Mouse (Mus musculus) urinary bladder, postnatal 36 days (tissue): Measurements from ENCODE around the gene Spz1.
"Not testable (repeated sequence)": the region's sequence is repeated elsewhere in the genome, so short reads cannot be mapped to it uniquely, and the experiment has no call there.

Source experiments
- DNase-seq, 2 experiments: peaks; one replicate each; pipeline ENCODE4 v3.0.0; 2022; ENCODE audit warnings: low spot score in 2 of 2, mixed read lengths in 1 of 2

Gene Spz1

DNA sequence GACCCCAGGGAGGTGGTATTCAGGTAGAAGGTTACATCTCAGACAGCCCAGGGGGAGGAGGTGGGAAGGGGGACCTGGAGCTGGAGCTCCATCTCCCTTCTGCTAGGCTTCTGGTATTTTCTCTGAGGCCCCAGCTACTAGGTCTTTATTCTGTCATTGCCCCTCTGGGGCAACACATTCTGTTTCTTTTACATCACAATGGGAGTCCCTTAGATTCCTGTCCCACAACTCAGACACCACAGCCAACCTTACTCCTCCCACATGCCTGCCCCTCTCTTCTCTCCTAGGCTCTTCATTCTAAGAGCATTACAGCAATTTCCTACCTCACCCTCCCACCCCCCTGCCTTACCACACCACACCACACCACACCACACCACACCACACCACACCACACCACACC, at the start of gene Spz1:
Gene Spz1, minus strand, starts transcription at position 101 of the 400 bp plus-strand sequence.
- no peak for DNase-seq

DNA sequence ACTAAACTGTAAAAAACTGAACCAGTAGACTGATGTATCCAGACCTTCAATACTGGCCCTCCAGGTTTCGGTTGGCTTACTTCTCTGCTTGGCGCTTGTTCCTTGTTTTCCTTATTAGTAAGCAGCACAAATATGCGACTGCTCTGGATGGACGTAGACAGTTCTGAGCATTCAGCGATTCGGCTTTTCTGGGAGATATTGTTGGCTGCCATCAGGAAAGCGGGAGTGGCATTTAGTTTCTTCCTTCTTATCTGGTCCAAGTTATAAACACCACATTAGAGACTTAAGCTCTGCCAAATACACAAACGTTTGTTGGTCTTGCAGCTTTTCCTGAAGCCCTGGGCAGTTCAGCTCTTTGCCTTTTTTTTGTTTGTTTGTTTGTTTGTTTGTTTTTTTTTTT, 40.5 kb upstream of the Spz1 start:
- no peak for DNase-seq

DNA sequence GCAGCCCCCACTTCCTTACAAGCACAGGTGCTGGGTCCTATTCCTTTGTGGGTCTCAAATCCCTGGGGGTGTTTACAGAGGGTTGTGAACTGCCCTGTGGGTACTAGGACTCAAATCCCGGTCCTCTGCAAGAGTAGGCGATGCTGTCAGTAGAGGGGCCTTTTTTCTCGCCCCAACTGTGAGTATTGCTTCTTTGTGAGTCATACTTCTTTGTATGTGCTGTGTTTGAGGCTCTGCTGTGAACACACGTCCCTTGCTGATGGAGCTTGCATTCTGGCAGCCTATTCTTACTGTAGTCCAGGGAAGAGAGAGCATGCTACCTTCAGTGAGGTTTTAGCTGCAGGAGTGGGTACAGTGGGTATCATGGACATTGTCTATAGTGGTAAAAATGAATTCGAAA, 39.2 kb upstream of the Spz1 start:
- DNase-seq = no peak

DNA sequence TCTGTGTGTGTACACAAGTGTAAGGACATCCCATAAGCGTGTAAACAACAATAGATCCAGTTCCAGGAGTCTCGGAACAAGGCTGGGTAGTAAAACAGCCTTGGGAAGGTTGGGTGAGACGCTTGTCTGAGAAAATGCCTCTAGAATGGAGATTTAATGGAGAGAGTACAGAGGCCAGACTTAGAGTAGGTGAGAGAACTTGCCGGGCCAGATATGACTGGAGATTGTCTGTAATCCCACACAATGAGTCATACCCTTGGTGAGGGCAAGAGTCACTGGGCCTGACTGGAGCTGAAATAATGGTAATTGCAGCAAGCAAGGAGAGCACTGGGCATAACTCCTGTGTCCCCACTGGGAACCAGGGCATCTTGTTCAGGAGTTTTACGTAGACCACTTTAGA, 37.1 kb upstream of the Spz1 start:
- peak; percentile 54 to 55 for DNase-seq

DNA sequence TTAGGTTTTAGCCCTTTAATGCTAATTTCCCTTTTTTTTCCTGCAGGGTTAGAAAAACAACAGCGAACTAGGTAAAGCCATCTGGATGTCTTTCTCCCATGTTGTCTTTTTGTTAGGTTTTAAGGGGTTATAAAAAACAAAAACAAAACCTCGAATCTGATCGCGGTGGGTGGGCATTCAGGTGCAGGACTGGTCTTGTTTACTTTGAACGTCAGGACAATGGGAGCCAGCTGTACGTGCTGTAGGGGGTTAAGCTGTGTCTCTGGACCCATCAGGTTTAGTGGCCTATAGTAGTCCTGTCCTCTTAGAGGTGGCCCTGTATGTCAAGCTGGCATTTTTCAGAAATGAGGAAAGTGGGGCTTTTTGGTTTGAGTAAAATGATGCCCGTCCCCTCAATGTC, 35.9 kb upstream of the Spz1 start:
- DNase-seq = no peak

DNA sequence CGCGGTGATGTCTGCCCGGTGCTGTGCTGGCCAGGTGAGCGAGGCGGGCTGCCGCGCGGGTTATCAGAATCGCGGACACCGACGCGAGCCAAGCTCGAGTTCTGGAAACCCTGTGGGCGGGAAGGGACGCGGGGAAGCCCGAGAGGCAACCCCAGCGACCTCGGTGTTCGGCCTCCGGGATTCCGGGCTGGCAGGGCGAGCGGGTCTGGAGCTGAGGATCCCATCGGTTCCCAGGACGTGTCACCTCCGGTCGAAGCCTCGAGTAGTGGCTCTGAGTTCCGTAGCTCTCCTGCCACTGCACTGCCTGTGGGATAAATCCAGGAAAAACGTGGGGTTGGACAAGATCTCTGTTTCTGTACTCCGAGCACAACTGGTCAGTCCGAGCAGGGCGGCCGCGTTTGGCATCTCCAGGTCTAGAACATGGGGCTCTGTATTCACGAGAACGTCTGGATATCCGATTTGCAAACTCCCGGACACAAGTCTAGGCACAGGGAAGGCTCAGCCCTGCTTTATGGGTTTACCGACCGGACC, 35.3 kb upstream of the Spz1 start:
- DNase-seq = no peak

DNA sequence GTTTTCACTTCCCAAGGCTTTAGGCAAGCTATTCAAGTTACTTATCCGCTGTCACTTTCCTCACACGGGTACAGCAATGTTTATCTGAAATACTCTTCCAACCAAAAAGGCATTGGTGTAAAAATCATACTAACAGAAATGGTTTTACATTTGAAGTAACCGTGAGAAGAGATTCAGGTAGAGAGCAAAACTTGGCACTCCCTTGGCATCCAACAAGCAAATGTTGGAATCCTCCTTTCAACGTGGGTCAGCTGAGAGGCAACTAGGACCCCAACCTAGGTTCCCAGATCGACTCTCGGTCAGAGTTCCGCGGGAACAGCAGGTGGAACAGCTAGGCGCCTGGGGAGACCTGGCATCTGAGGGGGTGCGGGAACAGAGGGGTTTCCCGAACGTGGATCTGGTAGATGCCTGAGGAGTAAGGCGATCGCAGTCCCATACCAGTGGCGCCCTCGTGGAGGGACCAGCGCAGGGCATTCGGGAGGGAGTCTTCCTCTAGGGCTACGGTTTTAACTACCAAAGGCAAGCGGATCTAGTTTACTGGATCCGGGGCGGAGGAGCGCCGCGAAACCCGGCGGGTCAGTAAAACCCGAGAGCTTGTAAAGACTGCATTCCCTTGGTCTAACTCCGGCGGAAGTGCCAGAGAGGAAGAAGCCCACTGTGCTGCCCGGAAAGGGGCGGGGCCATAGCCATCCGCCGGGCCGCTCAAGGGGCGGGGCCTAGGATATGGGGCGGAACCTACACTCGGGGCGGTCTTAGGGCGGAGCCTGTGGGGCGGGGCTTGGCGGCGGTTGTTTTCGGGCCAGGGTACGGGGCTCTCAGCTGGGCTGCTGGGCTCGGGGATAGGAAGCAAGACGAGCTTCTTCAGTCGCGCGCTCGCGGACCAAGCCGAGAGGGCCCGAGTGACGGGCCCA, 34.6 kb upstream of the Spz1 start, which contains the start of gene Serinc5:
Gene Serinc5, plus strand, starts transcription at position 781 of the 911 bp plus-strand sequence.
- DNase-seq = peak; percentile 98 to 99

DNA sequence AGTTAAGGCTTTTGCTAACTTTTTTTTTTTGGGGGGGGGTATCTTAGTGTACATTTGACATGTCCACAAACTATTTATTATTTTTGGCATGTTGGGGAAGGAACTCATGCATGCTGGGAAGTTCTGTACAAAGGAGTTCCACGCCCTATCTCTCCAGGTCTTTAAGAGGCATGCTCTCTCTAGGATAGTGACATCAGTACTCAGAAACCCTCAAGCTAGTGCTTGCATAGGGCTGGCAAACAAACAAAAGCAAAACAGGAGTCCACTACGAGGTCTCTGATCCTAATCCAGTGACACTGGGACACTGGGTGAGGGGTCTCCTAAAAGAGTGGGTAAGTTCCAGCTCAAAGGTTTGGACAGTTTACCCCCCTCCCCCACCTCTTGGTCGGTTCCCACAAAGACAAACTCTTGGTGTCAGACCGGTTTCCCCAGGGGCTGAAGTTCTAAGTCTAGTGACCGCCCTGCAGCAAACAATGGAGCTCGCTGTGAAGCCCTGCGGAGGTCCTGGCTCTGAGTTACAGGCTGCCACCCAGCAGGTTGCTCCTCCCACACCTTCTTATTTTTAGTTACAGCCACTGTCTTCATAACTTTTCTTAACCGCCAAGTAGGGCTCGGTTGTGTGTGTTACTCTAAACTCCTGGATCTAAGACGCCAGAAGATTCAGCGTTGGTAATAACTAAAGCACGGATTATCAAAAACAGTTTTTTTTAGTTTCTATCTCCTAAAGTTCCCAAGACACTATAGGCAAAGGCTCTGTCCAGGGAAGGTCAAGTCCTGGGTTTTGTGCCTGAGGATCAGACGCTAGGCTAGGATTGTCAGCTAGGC, 33.7 kb upstream of the Spz1 start:
- DNase-seq = peak; percentile 54 to 64

DNA sequence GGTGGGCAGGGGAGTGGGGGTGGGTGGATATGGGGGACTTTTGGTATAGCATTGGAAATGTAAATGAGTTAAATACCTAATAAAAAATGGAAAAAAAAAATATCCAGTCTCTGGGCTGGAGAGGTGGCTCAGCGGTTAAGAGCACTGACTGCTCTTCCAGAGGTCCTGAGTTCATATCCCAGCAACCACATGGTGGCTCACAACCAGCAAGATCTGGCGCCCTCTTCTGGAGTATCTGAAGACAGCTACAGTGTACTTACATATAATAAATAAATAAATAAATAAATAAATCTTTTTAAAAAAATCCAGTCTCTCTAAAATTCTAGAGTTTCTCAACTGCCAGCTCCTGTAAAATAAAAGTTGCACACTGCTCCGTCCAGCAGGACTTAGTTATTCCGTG, 29.3 kb upstream of the Spz1 start:
- DNase-seq = not testable (repeated sequence)

DNA sequence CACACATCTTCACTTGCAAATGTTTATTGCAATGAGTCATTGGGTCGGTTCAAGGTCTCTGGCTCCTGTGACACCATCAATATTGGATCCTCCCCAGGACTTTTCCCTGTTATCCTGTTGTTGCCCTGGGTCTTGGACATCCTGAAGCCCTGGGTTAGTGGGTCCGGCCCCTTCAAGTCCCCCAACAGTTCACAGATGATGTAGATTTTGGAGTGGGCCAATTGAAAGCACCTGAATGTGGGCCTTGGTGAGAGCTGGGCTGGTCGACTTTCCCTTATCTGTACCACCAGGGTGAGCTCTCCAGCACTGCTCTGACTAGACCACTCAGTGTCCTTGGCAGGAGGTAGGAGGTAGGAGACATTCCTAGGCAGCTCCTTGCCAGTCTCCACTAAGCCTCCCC, 19.5 kb upstream of the Spz1 start:
- DNase-seq = no peak

DNA sequence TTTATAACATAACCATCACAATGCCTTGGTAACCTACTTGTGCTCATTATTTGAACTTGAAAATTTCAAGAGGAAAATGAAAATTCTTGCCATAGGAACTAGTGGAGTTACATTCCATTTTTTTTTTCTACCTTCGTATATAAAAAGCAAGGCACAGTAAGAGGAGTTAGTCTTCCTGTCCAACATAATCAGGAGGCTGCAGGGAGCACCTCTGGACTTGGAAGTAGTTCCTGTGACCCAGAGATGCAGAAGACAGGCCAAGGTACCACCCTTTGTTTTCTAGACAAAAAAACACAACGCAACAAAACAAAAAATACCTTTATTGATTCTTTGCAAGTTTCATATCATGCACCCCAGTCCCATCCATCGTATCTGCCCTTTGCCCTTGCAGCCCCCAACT, 18.9 kb upstream of the Spz1 start:
- DNase-seq = no peak

DNA sequence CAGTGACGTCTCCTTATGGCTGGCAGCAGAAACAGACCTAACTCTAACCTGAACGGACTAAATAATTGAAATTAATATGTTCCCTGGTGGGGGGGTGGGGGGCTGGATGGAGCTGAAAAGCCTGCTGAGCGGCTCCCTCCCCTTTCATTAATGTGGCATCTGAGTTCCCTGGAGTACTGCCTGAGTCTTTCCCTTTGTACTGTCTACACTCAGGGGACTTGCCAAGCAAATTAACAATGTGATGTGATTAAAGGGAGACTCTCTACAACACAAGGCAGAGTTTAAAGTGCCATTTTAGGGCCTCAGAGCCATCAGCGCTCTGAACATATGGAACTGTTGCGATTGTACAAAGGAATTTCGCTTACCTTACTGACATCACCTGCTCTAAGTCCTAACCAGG, 18.5 kb upstream of the Spz1 start:
- DNase-seq = no peak

DNA sequence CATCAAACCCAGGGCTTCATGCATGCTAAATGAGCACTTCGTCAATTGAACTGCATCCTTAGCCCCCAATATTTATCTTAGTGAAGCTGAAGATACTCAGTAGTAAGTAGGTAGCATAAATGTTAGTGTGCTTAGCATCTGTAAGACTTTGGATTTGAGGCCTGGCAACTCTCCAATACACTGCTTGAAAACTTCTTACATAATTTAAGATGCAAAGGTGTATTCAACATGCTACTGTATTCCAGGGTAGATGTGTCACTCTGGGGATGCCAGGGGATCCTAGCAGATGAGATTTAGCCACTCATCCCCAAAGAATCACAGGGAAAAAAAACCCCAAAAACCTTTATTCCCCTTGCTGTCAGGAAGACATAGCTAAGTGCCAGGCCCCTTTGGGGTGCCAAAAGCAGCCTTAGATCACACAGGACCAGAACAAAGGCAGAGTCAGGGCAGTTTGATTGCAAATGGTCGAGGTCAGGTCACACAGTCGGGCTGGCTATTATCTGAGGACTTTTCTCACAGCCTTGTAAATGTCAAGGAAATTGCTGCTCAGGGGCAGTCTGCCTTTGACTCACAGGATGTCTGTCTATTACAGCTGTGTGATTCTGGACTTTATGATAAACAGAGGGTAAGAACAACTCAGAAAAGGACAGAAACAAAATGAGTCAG, 17.9 kb upstream of the Spz1 start:
- DNase-seq = no peak

DNA sequence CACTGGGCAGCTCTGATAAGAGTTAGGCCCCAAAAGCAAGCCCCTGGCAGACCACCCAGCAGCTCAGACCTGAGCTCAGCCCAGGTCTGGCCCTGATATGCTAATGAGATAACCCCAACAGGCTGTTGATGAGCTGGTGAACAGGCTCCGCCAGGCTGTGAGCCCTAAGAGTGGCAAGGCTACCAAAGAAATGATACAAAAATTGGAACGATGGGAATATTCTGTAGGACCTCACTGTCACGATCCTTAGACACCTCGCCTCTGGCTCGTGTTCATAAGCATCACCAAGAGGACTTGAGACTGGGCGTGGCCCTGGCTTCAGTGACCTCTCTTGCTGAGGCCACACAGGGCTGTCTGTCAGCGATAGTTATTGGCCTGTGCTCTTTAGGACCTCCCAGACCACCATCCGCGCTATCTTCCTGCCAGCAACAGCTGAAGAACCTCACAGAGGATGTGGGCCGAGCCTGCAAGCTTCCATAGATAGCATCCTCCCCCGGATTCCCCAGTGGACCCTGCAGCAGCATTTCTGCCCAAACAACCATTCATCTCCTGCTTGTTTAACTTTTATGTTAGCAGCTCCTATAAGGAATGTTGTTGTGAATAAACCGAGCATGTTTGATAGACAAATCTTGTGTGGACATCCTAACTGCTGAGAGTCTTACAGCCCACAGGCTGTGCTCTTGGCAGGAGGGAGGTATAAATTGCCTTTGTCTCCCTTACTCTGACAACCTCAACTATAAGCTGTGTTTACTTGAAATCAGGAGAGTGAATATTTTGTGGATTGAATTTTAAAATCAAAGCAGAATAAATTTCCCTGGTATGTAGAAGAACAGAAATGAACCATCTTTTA, 17.0 kb upstream of the Spz1 start:
- peak in 1 of 2 experiments; percentile 30 for DNase-seq

DNA sequence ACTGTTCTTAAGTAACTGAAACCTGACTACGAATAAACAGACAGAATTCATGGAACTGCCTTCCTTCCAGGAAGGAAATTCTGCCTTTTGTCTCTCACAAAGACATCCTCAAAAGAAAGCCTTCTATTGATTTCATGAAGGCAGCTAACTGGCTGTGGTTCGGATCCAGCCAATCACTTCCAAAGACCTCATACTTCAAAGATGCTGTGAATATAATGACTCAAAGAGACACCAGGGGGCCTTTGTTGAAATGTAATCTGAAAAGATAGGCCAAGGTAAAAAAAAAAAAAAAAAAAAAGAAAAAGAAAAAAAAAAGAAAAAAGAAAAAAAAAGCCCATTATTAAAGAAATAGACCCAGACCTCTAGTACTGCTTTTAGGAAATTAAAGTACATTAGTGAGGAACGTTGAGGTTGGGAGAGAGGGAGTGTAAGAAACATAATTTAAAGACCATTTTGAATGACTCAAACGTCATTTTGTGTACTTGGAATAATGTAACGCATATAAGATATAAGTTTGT, 16.4 kb upstream of the Spz1 start:
- DNase-seq = no peak

DNA sequence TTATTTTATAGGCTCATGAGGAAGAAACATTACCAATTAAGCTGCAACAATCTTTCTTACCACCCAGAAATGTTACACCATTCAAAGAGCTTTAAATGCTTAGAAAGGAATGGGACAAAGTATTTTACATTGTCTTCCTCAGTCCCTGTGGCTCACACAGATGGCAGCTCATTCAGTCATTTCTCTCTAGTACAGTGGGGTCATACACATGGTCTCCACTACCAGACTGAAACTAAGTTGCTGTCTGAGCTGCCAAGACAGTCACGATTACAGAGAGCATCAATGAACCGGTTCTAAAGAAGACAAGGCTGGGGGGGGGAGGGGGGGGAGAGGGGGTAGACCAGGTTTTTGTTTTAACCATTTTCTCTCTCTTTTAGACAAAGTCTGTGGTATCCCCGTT, 15.3 kb upstream of the Spz1 start:
- DNase-seq = no peak

DNA sequence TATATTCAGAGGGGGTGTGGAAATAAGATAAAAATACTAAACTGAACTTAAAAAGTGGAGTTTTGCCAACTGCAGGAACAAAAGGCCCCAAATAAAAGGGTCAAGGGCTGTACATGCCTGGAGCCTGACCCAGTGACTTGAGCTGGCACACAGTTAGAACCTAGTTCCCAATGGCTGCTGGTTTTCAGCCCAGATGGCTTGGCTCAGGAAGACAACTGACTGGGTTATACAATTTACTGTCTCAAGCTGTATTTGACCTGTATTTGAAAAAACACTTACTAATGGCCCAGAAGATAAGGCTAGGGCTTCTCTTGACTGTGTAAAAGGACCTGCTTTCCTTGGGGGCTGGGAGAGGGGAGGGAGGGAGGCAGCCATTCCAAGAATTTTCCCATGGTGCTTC, 13.3 kb upstream of the Spz1 start:
- peak in 1 of 2 experiments; percentile 16 for DNase-seq

DNA sequence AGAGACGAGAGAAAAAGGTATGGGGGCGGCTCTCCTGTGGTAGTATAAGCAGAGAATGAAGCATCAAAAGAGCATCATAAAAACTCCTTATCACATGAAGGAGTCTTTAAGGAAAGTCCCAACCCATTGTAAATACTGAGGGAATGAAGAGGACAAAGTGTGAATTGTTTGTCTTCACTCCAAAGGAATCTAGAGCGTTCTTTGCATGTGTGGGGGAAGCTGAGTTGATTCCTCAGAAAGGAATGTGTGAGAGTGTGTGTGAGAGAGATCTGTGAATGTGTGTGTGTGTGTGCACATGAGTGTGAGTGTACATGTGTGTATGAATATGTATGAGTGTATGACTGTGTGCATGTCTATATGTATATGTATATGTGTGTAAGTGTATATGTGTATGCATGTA, 12.7 kb upstream of the Spz1 start:
- no peak for DNase-seq

DNA sequence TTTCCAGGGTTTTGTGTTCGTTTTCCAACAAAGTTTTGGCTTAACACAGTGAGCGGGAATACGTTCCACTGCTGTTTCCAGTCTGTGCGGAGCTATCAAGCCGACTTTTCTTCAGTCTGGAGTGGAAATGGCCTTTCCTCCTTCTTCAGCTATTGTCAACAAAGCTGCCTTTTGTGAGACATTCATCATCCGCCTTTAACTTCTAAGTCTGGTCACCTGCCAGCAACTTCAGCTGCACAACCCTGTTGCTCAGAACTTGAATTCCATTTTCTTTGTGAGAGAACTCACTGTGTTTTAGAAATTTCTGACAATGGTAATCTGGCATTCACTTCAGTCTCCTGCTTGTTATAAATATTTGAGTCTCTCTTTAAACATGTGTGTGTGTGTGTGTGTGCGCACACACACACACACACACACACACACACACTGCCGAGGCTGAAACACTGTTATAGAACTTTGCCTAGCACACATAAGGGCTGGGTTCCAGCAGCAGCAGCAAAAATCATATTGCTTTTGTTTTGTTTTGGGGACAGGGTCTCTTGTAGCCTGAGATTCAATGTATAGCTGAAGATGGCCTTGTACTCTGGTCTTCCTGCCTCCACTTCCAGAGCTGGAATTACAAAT, 8.2 kb upstream of the Spz1 start:
- DNase-seq = no peak
